Mouse (Mus musculus): ENCODE measurements around the gene Ggt5. TPM values are rescaled to one million over a fixed set of nuclear protein-coding genes. Genes with fewer than 3 reads are reported as not detected.

Gene Ggt5
- polyA plus RNA-seq, 1 experiment from 2014 or later = 0.77 TPM

- Histone ChIP-seq H3K36me3 (replicated peaks) (no peaks in the 10 kb centered on the region), H3K27ac (replicated peaks) (peak overlapping the region; percentile 48), H3K27me3 (replicated peaks; ENCODE audit: low read depth, poor library complexity, severe bottlenecking) (peaks cover 20% of the 10 kb centered on the region), H3K4me1 (peaks cover 36% of the 10 kb centered on the region), H3K9me3 (no peaks in the 10 kb centered on the region), H3K4me3 (no peak overlapping the region)
- 22% methylated on average over 10 of the region's 10 CpGs for WGBS
- no peak for DNase-seq (ENCODE audit: low spot score)
These were observed 18.0 kb upstream of the Ggt5 start for GRCm38 (mm10) chr10:75570981-75571657.

DNA sequence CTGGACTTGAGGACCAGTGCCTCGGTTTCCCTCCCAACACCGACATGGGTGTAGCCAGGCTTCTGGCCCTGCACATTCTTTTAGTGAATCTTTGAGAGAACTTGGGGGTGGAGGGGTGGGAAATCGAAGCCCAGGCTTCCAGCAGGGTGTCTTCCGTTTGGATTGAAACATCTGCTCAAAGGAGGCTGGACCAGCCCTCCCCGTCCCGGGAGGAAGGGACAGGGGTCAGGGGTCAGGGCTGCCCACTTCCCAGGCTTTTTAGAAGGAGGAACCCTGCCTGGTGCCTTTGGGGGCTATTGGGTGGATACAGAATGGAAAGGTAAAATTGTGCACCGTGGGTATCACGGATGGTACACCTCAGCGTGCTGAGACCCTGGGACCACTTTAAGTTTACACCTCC, 17.2 kb upstream of the Ggt5 start:
- Histone ChIP-seq H3K4me3 (no peak overlapping the region), H3K36me3 (replicated peaks) (no peaks in the 10 kb centered on the region), H3K9me3 (no peaks in the 10 kb centered on the region), H3K27ac (replicated peaks) (no peak overlapping the region), H3K4me1 (peaks cover 36% of the 10 kb centered on the region), H3K27me3 (replicated peaks; ENCODE audit: low read depth, poor library complexity, severe bottlenecking) (peaks cover 20% of the 10 kb centered on the region)
- WGBS = 43% methylated on average over 9 of the region's 9 CpGs
- no peak for DNase-seq (ENCODE audit: low spot score)

DNA sequence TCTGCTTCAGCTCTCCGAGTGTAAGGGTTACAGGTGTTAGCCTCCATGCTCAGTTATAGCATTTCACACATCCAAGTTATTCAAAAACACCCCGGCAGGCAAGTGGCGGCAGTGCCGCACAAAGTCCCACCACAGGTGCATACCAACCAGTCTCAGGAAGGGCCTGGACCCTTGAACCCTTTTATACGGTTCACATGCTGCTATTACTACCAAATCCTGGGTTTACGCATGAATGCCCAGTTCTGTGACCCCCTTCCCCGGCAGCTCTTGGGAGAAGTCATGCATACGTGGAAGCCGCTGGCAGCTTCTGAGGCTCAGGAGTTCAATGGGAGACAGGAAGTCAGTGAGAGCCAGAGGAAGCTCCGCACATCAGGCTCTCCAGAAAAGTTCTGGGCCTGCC, 16.0 kb upstream of the Ggt5 start:
- DNase-seq (ENCODE audit: low spot score) = no peak
- H3K27ac ChIP-seq (replicated peaks) = no peak overlapping the region
- peaks cover 12% of the 10 kb centered on the region for H3K27me3 ChIP-seq (replicated peaks; ENCODE audit: low read depth, poor library complexity, severe bottlenecking)
- H3K4me1 ChIP-seq = peaks cover 34% of the 10 kb centered on the region
- H3K9me3 ChIP-seq = no peaks in the 10 kb centered on the region
- no peak overlapping the region for H3K4me3 ChIP-seq
- WGBS = 74% methylated on average over 10 of the region's 10 CpGs
- H3K36me3 ChIP-seq (replicated peaks) = no peaks in the 10 kb centered on the region

GRCm38 (mm10) chr10:75573965-75574364, 15.2 kb upstream of the Ggt5 start:
- 86% methylated on average over 9 of the region's 9 CpGs for WGBS
- Histone ChIP-seq H3K36me3 (replicated peaks) (no peaks in the 10 kb centered on the region), H3K27ac (replicated peaks) (no peak overlapping the region), H3K4me3 (no peak overlapping the region), H3K9me3 (no peaks in the 10 kb centered on the region), H3K4me1 (peaks cover 26% of the 10 kb centered on the region), H3K27me3 (replicated peaks; ENCODE audit: low read depth, poor library complexity, severe bottlenecking) (peaks cover 4% of the 10 kb centered on the region)
- DNase-seq (ENCODE audit: low spot score) = no peak

DNA sequence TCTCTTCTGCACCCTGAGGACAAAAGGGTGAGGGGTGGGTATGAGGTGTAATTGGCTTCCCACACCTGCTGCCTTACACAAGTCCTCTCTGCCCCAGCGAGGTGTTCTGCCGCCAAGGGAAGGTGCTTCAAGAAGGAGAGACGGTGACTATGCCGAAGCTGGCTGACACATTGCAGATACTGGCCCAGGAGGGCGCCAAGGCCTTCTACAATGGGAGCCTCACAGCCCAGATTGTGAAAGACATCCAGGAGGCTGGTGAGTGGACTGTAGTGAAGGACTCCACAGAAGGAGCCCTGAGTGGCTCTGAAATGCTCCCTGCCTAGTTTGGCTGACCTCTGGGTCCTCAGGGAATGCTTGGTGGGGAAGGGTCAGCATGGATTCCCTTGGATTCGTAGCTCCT, 10.0 kb upstream of the Ggt5 start:
- no peak for DNase-seq (ENCODE audit: low spot score)
- H3K4me1 ChIP-seq = no peaks in the 10 kb centered on the region
- WGBS = 89% methylated on average over 6 of the region's 6 CpGs
- H3K27me3 ChIP-seq (replicated peaks; ENCODE audit: low read depth, poor library complexity, severe bottlenecking) = no peaks in the 10 kb centered on the region; the same call in 1 of the 2 replicates
- H3K9me3 ChIP-seq = no peaks in the 10 kb centered on the region
- H3K36me3 ChIP-seq (replicated peaks) = no peaks in the 10 kb centered on the region
- no peak overlapping the region for H3K4me3 ChIP-seq
- H3K27ac ChIP-seq (replicated peaks) = no peak overlapping the region

DNA sequence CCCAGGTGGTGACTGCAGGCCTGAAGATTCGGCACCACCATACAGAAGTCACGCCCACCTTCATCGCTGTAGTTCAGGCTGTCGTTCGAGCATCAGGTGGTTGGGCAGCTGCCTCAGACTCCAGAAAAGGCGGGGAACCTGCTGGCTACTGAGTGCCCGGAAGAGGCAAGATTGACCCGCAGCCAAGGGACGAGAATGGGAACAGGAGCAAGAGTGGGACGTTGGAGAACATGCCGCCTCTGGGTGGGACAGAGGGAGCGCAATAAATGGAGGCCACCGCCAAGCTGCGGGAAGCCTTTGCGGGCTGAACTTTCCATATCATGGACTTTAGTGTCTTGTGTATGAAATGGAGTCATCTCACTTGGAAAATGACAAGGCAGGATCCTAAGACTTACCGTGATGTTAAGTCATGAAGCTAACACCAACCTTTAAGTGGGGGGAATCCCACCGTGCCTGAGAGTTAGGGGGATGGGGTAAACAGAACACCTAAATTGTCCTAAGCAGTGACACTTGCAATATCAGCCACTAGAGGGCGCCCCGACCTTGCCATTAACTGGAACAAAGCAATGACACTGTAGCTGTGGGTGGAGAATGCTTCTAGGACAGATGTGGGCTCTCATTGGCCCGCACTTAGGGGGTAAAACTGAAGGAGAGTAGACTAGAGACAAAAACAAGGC, 3.1 kb upstream of the Ggt5 start:
- no peaks in the 10 kb centered on the region for H3K36me3 ChIP-seq (replicated peaks)
- peak; percentile 90 for DNase-seq (ENCODE audit: low spot score)
- H3K4me3 ChIP-seq = peak overlapping the region; percentile 37
- no peaks in the 10 kb centered on the region for H3K9me3 ChIP-seq
- WGBS = 23% methylated on average over 20 of the region's 20 CpGs
- no peak overlapping the region for H3K27ac ChIP-seq (replicated peaks)
- peaks cover 22% of the 10 kb centered on the region for H3K4me1 ChIP-seq
- peaks cover 18% of the 10 kb centered on the region for H3K27me3 ChIP-seq (replicated peaks; ENCODE audit: low read depth, poor library complexity, severe bottlenecking)

DNA sequence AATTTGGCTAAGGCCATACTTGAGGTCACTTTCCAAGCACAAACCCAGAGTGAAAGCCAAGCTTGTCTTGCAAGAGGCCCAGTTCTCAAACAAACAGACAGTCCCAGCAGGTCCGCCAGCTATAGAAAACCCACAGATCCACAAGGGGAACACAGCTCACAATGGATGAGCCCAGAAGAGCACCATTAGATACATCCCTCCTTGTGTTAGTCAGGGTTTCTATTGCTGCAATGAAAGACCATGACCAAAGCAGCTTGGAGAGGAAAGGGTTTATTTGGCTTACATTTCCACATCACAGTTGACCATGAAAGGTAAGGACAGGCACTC, 2.6 kb upstream of the Ggt5 start:
- DNase-seq (ENCODE audit: low spot score) = no peak
- H3K36me3 ChIP-seq (replicated peaks) = no peaks in the 10 kb centered on the region
- no peak overlapping the region; the same call in 1 of the 2 replicates for H3K27ac ChIP-seq (replicated peaks)
- no peaks in the 10 kb centered on the region for H3K9me3 ChIP-seq
- peaks cover 18% of the 10 kb centered on the region for H3K27me3 ChIP-seq (replicated peaks; ENCODE audit: low read depth, poor library complexity, severe bottlenecking)
- H3K4me1 ChIP-seq = peaks cover 22% of the 10 kb centered on the region
- 85% methylated on average over 1 of the region's 1 CpGs for WGBS
- H3K4me3 ChIP-seq = no peak overlapping the region

GRCm38 (mm10) chr10:75587781-75588180, 1.4 kb upstream of the Ggt5 start:
- Histone ChIP-seq H3K36me3 (replicated peaks) (no peaks in the 10 kb centered on the region), H3K27me3 (replicated peaks; ENCODE audit: low read depth, poor library complexity, severe bottlenecking) (peaks cover 18% of the 10 kb centered on the region), H3K9me3 (no peaks in the 10 kb centered on the region), H3K4me3 (no peak overlapping the region), H3K4me1 (peaks cover 22% of the 10 kb centered on the region), H3K27ac (replicated peaks) (no peak overlapping the region)
- DNase-seq (ENCODE audit: low spot score) = no peak
- 82% methylated on average over 4 of the region's 4 CpGs for WGBS

DNA sequence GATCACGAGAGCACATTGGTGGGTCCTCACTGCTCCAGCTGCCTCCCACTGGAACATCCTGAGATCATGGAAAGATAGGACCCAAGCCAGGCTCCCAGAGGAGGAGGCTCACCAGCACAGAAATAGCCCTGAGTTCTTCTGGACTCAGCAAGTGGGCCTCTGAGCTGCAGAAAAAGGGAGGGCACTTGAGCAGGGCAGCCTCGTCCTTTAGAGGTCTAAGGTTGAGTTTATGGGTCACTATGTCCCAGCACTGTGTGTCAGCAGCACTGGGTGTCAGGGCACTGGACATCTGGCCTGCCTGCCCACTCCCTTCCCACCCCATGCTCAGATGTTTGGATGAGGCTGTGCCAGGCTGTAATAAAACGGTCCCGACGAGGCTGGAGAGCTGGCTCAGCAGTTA, 804 bp upstream of the Ggt5 start:
- no peaks in the 10 kb centered on the region for H3K36me3 ChIP-seq (replicated peaks)
- 80% methylated on average over 5 of the region's 5 CpGs for WGBS
- H3K9me3 ChIP-seq = no peaks in the 10 kb centered on the region
- H3K4me1 ChIP-seq = peaks cover 22% of the 10 kb centered on the region
- no peak overlapping the region for H3K4me3 ChIP-seq
- peaks cover 18% of the 10 kb centered on the region for H3K27me3 ChIP-seq (replicated peaks; ENCODE audit: low read depth, poor library complexity, severe bottlenecking)
- H3K27ac ChIP-seq (replicated peaks) = no peak overlapping the region
- DNase-seq (ENCODE audit: low spot score) = no peak

DNA sequence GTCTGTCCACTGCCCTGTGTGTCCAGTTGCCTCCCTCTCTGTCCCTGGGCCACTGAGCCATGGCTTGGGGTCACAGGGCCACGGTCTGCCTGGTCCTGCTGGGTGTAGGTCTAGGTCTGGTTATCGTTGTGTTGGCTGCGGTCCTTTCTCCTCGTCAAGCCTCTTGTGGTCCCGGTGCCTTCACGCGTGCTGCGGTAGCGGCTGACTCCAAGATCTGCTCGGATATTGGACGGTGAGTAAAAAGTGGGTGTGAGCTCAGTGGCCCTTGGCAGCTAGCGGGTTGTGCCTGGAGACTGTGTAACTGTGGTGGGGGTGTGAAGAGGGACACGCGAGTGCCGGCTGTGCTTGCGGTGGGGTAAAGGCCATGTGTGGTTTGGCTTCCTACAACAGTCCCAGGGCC, 511 bp downstream of the Ggt5 start:
- Histone ChIP-seq H3K4me3 (0 out of 2 replicates have a peak overlapping the region, but pooled peaks have one; percentile 8), H3K4me1 (peaks cover 22% of the 10 kb centered on the region), H3K9me3 (no peaks in the 10 kb centered on the region), H3K36me3 (replicated peaks) (no peaks in the 10 kb centered on the region), H3K27ac (replicated peaks) (peak overlapping the region; percentile 60), H3K27me3 (replicated peaks; ENCODE audit: low read depth, poor library complexity, severe bottlenecking) (peaks cover 13% of the 10 kb centered on the region)
- no peak for DNase-seq (ENCODE audit: low spot score)
- WGBS = 84% methylated on average over 16 of the region's 16 CpGs

GRCm38 (mm10) chr10:75591211-75591894, 2.2 kb downstream of the Ggt5 start:
- Histone ChIP-seq H3K27me3 (replicated peaks; ENCODE audit: low read depth, poor library complexity, severe bottlenecking) (no peaks in the 10 kb centered on the region), H3K4me1 (peaks cover 22% of the 10 kb centered on the region), H3K27ac (replicated peaks) (0 out of 2 replicates have a peak overlapping the region, but pooled peaks have one; percentile 26), H3K36me3 (replicated peaks) (no peaks in the 10 kb centered on the region), H3K9me3 (no peaks in the 10 kb centered on the region), H3K4me3 (no peak overlapping the region)
- no peak for DNase-seq (ENCODE audit: low spot score)
- WGBS = 79% methylated on average over 12 of the region's 12 CpGs

DNA sequence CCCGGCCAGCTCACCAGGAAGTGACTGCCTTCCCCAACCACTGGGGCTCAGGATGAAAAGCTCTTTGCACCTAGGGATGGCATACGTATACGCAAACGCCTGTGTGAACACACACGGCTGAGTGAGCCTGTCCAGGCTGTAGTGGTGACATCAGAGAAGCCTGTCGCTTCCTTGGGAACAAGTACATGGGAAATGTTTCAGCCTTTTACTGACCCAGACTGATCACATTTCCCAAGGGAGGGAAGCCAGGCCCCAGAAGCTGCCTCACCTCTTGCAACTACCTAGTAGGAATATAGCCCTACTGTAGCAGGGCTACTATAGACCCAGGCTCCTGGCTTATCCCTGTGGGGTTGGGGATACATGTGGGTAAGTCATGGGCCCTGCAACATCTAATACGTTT, 3.4 kb downstream of the Ggt5 start:
- Histone ChIP-seq H3K27me3 (replicated peaks; ENCODE audit: low read depth, poor library complexity, severe bottlenecking) (no peaks in the 10 kb centered on the region), H3K36me3 (replicated peaks) (no peaks in the 10 kb centered on the region), H3K4me1 (peaks cover 19% of the 10 kb centered on the region), H3K9me3 (peaks cover 9% of the 10 kb centered on the region), H3K4me3 (no peak overlapping the region), H3K27ac (replicated peaks) (no peak overlapping the region)
- DNase-seq (ENCODE audit: low spot score) = no peak
- 83% methylated on average over 7 of the region's 7 CpGs for WGBS

DNA sequence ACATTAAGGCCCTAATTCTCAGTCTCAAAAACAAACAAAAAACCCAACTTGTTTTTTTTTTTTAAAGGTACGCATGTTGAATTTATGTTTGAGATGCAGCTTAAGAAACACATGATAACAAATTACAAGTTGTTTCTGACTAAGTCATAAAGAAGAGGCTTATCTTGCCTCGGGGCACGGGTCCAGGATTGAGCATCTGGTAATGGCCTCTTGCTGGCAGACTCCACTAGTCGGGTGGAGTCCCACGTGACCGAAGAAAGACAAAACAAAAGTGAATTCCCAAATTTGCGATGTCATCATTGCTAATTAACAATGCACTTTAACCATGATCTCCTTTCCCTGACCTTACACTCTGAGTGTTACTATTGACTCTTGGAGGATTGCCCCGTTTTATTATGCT, 6.8 kb downstream of the Ggt5 start:
- 88% methylated on average over 8 of the region's 8 CpGs for WGBS

More for the DNA sequence above, 6.8 kb downstream of the Ggt5 start:
- DNase-seq (ENCODE audit: low spot score) = no peak
- no peak overlapping the region for H3K4me3 ChIP-seq
- no peaks in the 10 kb centered on the region for H3K4me1 ChIP-seq
- no peaks in the 10 kb centered on the region for H3K27me3 ChIP-seq (replicated peaks; ENCODE audit: low read depth, poor library complexity, severe bottlenecking)
- H3K9me3 ChIP-seq = peaks cover 13% of the 10 kb centered on the region
- no peaks in the 10 kb centered on the region for H3K36me3 ChIP-seq (replicated peaks)
- no peak overlapping the region for H3K27ac ChIP-seq (replicated peaks)
